Mouse (Mus musculus) lung, adult 2 months (tissue): ENCODE measurements around the gene Jdp2.

Experiments
- CTCF ChIP-seq: fragments of 200-500 bp; IDR thresholded peaks from 2 replicates; pipeline ENCODE4 v1.5.1; 2011; ENCODE audit warnings: mild to moderate bottlenecking, low read length, control low read depth; ENCODE audit not compliant: insufficient read depth
- POLR2A ChIP-seq: fragments of 200-500 bp; IDR thresholded peaks from 2 replicates; pipeline ENCODE4 v1.6.1; 2011; ENCODE audit warnings: low read depth, mild to moderate bottlenecking, control low read depth, low read length, borderline replicate concordance; ENCODE audit errors: extremely low read depth

DNA sequence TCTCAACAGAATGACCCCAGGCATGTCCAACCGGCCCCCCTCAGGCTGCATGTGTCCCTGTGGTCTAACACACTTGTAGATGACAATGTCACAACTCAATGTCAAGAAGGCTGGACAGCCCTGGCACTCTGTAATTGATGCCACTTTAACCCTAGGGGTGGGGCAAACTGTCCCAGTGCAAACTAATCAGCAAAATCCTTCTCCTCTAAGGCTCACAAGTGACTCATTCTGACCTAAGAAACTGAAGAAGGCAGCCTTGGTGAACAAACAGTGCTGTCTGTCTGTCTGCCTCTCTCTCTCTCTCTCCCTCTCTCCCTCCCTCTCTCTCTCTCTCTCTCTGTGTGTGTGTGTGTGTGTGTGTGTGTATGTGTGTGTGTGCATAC, 28.7 kb upstream of the Jdp2 start:
- no peak for TF ChIP-seq CTCF
- TF ChIP-seq POLR2A = no peak
